Mouse (Mus musculus): Measurements from ENCODE around the gene Cfap299.

Cfap299 gene

GRCm38 (mm10) chr5:98761858-98762652 is 433.0 kb downstream of the Cfap299 start:
- CTCF ChIA-PET, result interaction anchor here in 1 of 4 experiments (0.6 kb wide), 1 partner anchor 361 kb away, joined by 5 read pairs; no protein-coding TSS in a partner anchor
- POLR2A ChIA-PET, result no interaction called here

GRCm38 (mm10) chr5:98778588-98778987 is 449.5 kb downstream of the Cfap299 start:
- POLR2A ChIA-PET, result no interaction called here
- CTCF ChIA-PET, result interaction anchor here in 1 of 4 experiments (0.9 kb wide), 1 partner anchor 966 kb away, joined by 3 read pairs; no protein-coding TSS in a partner anchor

GRCm38 (mm10) chr5:98782066-98782465 is 453.0 kb downstream of the Cfap299 start:
- ChIA-PET CTCF (no interaction called here), POLR2A (no interaction called here)

- ChIA-PET CTCF (no interaction called here), POLR2A (no interaction called here)
These were observed 458.6 kb downstream of the Cfap299 start for GRCm38 (mm10) chr5:98787735-98788134.

- ChIA-PET POLR2A (no interaction called here), CTCF (no interaction called here)
These were observed 459.5 kb downstream of the Cfap299 start for GRCm38 (mm10) chr5:98788568-98788967.

- CTCF ChIA-PET, result no interaction called here
- POLR2A ChIA-PET, result no interaction called here
These were observed 461.9 kb downstream of the Cfap299 start for GRCm38 (mm10) chr5:98790894-98791607.

- CTCF ChIA-PET, result no interaction called here
These were observed 472.4 kb downstream of the Cfap299 start for GRCm38 (mm10) chr5:98801495-98801894.

GRCm38 (mm10) chr5:98804761-98805160 is 475.7 kb downstream of the Cfap299 start:
- ChIA-PET POLR2A (interaction anchor here in 2 of 4 experiments (0.6 to 0.8 kb wide), 2 partner anchors 79 to 625 kb away, joined by 3 to 6 read pairs; no protein-coding TSS in a partner anchor), CTCF (no interaction called here)

More at GRCm38 (mm10) chr5:98801495-98801894, 472.4 kb downstream of the Cfap299 start:
- POLR2A ChIA-PET, result no interaction called here

- ChIA-PET POLR2A (no interaction called here), CTCF (no interaction called here)
These were observed 477.4 kb downstream of the Cfap299 start for GRCm38 (mm10) chr5:98806492-98806891.

GRCm38 (mm10) chr5:98807022-98807421 is 477.9 kb downstream of the Cfap299 start:
- CTCF ChIA-PET, result no interaction called here
- POLR2A ChIA-PET, result no interaction called here

- ChIA-PET CTCF (no interaction called here), POLR2A (no interaction called here)
These were observed 478.8 kb downstream of the Cfap299 start for GRCm38 (mm10) chr5:98807953-98808352.

GRCm38 (mm10) chr5:98812380-98812779 is 483.3 kb downstream of the Cfap299 start:
- ChIA-PET CTCF (no interaction called here), POLR2A (no interaction called here)

GRCm38 (mm10) chr5:98815269-98815668 is 486.2 kb downstream of the Cfap299 start:
- CTCF ChIA-PET, result no interaction called here
- POLR2A ChIA-PET, result no interaction called here

- ChIA-PET POLR2A (no interaction called here), CTCF (no interaction called here)
These were observed 504.7 kb downstream of the Cfap299 start for GRCm38 (mm10) chr5:98833760-98834159.

- ChIA-PET POLR2A (no interaction called here), CTCF (no interaction called here)
These were observed 505.2 kb downstream of the Cfap299 start for GRCm38 (mm10) chr5:98834300-98834699.

- ChIA-PET POLR2A (interaction anchor here in 1 of 4 experiments (0.6 kb wide), 1 partner anchor 189 kb away, joined by 4 read pairs; no protein-coding TSS in a partner anchor), CTCF (no interaction called here)
These were observed 513.7 kb downstream of the Cfap299 start for GRCm38 (mm10) chr5:98842600-98843310.

GRCm38 (mm10) chr5:98844664-98845063 is 515.6 kb downstream of the Cfap299 start:
- ChIA-PET CTCF (interaction anchor here in 2 of 4 experiments (0.6 kb wide), 2 partner anchors 165 to 677 kb away, joined by 3 to 5 read pairs; no protein-coding TSS in a partner anchor), POLR2A (interaction anchor here in 1 of 4 experiments (0.6 kb wide), 1 partner anchor 73 kb away, joined by 3 read pairs; no protein-coding TSS in a partner anchor)

Measured in embryonic stem cell, embryonic (primary cell).